Mouse (Mus musculus) forebrain, postnatal 0 days (tissue): ENCODE measurements around the gene Car11. TPM values are rescaled to one million over a fixed set of nuclear protein-coding genes. Genes with fewer than 3 reads are reported as not detected.

Experiments
- ATAC-seq: fragments of 200-750 bp; cut with Nextera tagmentation; 2 replicates; pipeline ENCODE4 v1.8.0; 2017; ENCODE audit warnings: mild to moderate bottlenecking, moderate library complexity
- DNase-seq: peaks from one replicate; pipeline ENCODE4 v3.0.0-alpha.2; 2015
- H3K27ac ChIP-seq: fragments of 300-500 bp; sonication (generic); 2 replicates; pipeline ENCODE4 v1.5.1; 2014; ENCODE audit warnings: low read depth, mild to moderate bottlenecking, antibody characterized with exemption, low read length, moderate library complexity, mixed read lengths
- H3K27me3 ChIP-seq: fragments of 300-500 bp; sonication (generic); 2 replicates; pipeline ENCODE4 v1.6.1; 2014; ENCODE audit warnings: mild to moderate bottlenecking, low read length, mixed read lengths; ENCODE audit not compliant: insufficient read depth
- H3K36me3 ChIP-seq: fragments of 300-500 bp; sonication (generic); 2 replicates; pipeline ENCODE4 v1.6.1; 2014; ENCODE audit warnings: mild to moderate bottlenecking, moderate library complexity; ENCODE audit not compliant: insufficient read depth
- H3K4me1 ChIP-seq: fragments of 300-500 bp; sonication (generic); 2 replicates; pipeline ENCODE4 v1.6.1; 2014; ENCODE audit warnings: antibody characterized with exemption; ENCODE audit not compliant: insufficient read depth
- H3K4me2 ChIP-seq: fragments of 300-500 bp; sonication (generic); 2 replicates; pipeline ENCODE4 v1.6.1; 2014; ENCODE audit warnings: low read depth, mild to moderate bottlenecking, moderate library complexity
- H3K4me3 ChIP-seq: fragments of 300-500 bp; sonication (generic); 2 replicates; pipeline ENCODE4 v1.5.1; 2014; ENCODE audit warnings: low read depth, low read length, mixed read lengths
- H3K9ac ChIP-seq: fragments of 300-500 bp; sonication (generic); 2 replicates; pipeline ENCODE4 v1.6.1; 2014; ENCODE audit warnings: mild to moderate bottlenecking
- H3K9me3 ChIP-seq: fragments of 300-500 bp; sonication (generic); 2 replicates; pipeline ENCODE4 v1.6.1; 2016; ENCODE audit warnings: low read length
- CTCF ChIP-seq: sonication (generic); IDR thresholded peaks from 2 replicates; pipeline ENCODE4 v1.5.1; 2016; ENCODE audit warnings: antibody characterized with exemption, control low read depth, low read depth
- WGBS: fragments of 180-500 bp; shearing (Covaris S2); extraction: QIAGEN DNeasy Blood & Tissue Kit; methylation state at CpG from one replicate; pipeline ENCODE4 v1.1.7; 2014; 5-methylcytosine and 5-hydroxymethylcytosine counted together
- polyA plus RNA-seq: library from polyadenylated mRNA; unstranded; fragments of >200 nt; fragmentation: Nextera tagmentation; extraction: Ambion mirVana; gene quantifications from 2 replicates; pipeline ENCODE4 v1.2.1, GENCODE M21; 2015
- total RNA-seq: library from RNA; depleted of rRNA; stranded (reverse); fragments of >200 nt; gene quantifications from 2 replicates; pipeline ENCODE4 v1.2.3, GENCODE M21; 2014

Gene Car11
- total and polyA plus RNA-seq, 2 experiments from 2014 or later = 102 to 104 TPM

DNA sequence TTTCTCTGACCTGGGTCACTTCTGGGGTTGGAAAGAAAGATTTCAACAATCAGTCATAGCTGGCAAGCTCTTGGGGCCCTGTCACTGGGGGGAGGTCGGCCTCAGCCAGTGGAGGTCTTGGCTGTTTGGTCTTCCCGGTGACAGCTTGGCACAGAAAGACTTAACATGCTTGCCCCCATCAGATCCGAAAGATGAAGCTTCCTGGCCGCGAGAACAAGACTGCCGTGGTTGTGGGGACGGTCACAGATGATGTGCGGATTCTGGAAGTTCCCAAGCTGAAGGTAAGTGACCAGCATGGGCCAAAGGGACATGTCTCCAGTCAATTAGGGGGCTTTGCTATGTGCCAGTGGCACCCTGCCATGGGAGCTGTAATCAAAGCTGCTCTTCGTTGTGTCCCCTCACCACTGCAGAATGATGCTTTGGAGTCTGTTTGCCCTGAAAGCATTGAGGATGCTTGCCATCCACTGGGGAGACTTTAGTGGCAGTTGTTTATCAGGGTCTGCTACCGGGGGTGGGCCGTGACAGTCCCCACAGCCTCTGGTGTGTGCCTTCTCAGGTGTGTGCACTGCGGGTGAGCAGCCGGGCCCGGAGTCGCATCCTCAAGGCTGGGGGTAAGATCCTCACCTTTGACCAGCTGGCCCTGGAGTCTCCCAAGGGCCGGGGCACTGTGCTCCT is 20.2 kb downstream of the Car11 start:
- no peak for TF ChIP-seq CTCF
- H3K4me2 ChIP-seq = 0 out of 2 replicates have a peak overlapping the region, but pooled peaks have one; percentile 65
- H3K9me3 ChIP-seq = no peaks in the 10 kb centered on the region
- H3K4me1 ChIP-seq = peaks cover 12% of the 10 kb centered on the region
- 86% methylated on average over 15 of the region's 16 CpGs for WGBS
- DNase-seq (no peak), ATAC-seq (no peak)
- no peak overlapping the region for H3K27ac ChIP-seq
- H3K4me3 ChIP-seq = no peak overlapping the region
- no peak overlapping the region for H3K9ac ChIP-seq
- H3K27me3 ChIP-seq = no peaks in the 10 kb centered on the region
- peaks cover 46% of the 10 kb centered on the region for H3K36me3 ChIP-seq

DNA sequence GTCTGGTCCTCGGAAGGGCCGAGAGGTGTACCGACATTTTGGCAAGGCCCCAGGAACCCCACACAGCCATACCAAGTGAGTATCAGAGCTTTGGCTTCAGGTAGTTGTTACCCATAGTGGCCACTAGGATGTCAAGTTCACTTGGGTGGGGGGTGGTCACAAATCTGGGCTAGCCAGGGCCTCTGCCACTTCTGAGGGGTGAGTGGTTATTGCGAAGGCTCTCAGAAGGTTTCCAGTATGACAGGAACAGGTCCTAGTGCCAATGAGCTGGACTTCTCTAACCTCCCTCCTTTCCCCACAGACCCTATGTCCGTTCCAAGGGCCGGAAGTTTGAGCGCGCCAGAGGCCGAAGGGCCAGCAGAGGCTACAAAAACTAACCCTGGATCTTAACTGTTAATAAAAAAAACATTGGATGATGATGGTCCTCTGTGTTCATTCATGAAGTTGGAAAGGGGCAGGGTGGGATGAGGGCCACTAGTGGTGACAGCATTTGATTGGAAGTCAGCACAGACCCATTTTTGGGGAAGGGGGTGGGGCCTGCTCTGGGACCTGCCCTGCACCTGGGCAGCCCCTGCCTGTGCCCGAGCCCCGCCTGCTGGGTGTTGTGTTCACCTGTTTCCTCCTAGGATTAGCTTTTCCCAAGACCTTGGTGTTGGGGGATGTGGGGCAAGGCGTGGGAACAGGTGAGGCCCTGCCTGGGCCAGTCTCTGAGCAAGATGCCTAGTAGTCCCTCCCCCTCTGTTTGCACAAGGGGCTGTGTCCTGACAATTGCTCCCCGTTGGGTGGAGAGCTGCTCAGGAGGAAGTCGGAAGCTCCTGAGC is 21.0 kb downstream of the Car11 start, which contains the start of gene Fam83e:
TSS of gene Fam83e (plus strand) at position 800 of the 821 bp plus-strand sequence.
- no peaks in the 10 kb centered on the region for H3K9me3 ChIP-seq
- H3K27ac ChIP-seq = no peak within 1 kb of the TSS
- no peak within 1 kb of the TSS for H3K4me3 ChIP-seq
- H3K36me3 ChIP-seq = peaks cover 51% of the 10 kb centered on the region
- H3K4me1 ChIP-seq = peaks cover 11% of the 10 kb centered on the region
- DNase-seq (no peak), ATAC-seq (no peak)
- 78% methylated on average over 14 of the region's 14 CpGs for WGBS
- no peaks in the 10 kb centered on the region for H3K27me3 ChIP-seq
- no peak within 1 kb of the TSS for H3K9ac ChIP-seq
- H3K4me2 ChIP-seq = no peak within 1 kb of the TSS
- peak; percentile 36 for TF ChIP-seq CTCF

DNA sequence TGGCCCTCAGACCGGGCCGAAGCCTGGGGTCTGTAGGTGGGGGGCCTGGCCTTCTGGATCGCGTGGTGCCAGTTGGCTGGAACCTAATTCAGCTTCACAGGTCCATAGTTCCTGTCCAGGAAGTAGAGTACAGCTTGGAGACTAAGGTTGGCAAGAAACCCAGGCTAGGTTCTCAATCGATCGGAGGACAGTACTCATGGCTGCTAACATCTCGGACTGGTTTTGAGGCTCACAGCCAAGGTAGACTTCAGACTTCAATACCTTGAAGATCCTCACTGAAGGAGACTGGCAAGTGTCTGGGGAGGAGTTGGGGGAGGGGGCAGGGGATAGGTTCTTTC is 21.6 kb downstream of the Car11 start:
- 85% methylated on average over 7 of the region's 7 CpGs for WGBS
- H3K4me1 ChIP-seq = peaks cover 5% of the 10 kb centered on the region
- H3K27ac ChIP-seq = no peak overlapping the region
- H3K4me2 ChIP-seq = no peak overlapping the region
- H3K4me3 ChIP-seq = no peak overlapping the region
- no peaks in the 10 kb centered on the region for H3K9me3 ChIP-seq
- no peak overlapping the region for H3K9ac ChIP-seq
- DNase-seq (no peak), ATAC-seq (no peak)
- no peaks in the 10 kb centered on the region for H3K27me3 ChIP-seq
- TF ChIP-seq CTCF = no peak
- H3K36me3 ChIP-seq = peaks cover 56% of the 10 kb centered on the region

DNA sequence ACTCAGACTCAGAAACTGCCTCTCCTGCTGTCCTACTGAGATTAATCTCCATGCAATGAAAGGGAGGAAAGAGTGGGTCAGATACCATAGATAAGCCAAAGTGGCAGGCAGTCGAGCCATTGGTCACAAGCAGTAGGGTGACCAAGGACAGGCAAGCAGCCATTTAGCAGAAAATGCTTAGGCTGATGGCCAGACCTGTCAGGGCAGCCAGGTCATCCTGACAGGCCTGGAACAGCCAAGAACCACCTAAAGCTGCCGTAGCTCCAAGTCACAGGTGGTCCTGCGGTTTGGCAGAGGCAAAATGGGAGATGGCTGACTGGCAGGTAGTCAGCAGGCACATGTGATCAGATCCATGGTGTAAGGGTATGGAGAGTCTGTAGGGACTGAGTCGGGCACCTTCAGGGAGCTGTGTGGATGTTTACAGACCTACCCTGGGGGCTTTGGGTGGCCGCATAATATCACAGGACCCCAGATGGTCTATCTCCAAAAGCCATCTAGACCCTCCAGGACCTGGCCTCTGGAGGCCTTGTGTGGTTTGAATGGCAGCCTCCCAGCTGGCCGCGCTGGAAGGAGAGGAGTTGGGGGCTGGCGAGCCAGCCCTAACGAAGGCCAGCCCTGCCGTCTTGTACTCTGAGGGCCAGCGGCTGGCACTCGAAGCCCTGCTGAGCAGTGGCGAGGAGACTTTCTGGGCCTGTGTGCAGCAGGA is 22.2 kb downstream of the Car11 start:
- no peak overlapping the region for H3K27ac ChIP-seq
- TF ChIP-seq CTCF = no peak
- no peak overlapping the region for H3K4me2 ChIP-seq
- peaks cover 58% of the 10 kb centered on the region for H3K36me3 ChIP-seq
- no peak overlapping the region for H3K9ac ChIP-seq
- peaks cover 5% of the 10 kb centered on the region; the same call in 1 of the 2 replicates for H3K4me1 ChIP-seq
- DNase-seq (no peak), ATAC-seq (no peak)
- H3K4me3 ChIP-seq = no peak overlapping the region
- H3K9me3 ChIP-seq = no peaks in the 10 kb centered on the region
- WGBS = 60% methylated on average over 13 of the region's 13 CpGs
- H3K27me3 ChIP-seq = no peaks in the 10 kb centered on the region

DNA sequence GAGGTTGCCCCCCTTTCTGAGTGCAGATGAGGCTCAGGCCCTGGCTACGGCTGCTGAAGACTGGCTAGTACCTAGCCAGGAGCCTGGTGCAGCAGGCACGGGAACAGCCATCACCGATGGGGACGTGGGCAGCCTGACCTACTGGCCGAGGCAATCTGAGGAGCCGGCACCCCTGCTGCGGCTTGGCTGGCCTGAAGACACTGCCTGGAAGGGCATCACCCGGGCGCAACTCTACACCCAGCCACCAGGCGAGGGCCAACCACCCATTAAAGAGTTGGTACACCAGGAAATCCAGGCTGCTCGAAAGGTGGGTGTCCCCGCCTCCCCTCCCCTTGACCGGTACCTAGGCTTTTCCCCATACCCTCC is 22.7 kb downstream of the Car11 start:
- WGBS = 83% methylated on average over 13 of the region's 13 CpGs
- H3K4me1 ChIP-seq = peaks cover 5% of the 10 kb centered on the region; the same call in 1 of the 2 replicates
- no peaks in the 10 kb centered on the region for H3K27me3 ChIP-seq
- ATAC-seq = no peak
- peaks cover 61% of the 10 kb centered on the region for H3K36me3 ChIP-seq
- no peaks in the 10 kb centered on the region for H3K9me3 ChIP-seq
- H3K9ac ChIP-seq = no peak overlapping the region
- no peak for DNase-seq
- no peak overlapping the region for H3K27ac ChIP-seq
- TF ChIP-seq CTCF = no peak
- no peak overlapping the region for H3K4me3 ChIP-seq
- H3K4me2 ChIP-seq = no peak overlapping the region

DNA sequence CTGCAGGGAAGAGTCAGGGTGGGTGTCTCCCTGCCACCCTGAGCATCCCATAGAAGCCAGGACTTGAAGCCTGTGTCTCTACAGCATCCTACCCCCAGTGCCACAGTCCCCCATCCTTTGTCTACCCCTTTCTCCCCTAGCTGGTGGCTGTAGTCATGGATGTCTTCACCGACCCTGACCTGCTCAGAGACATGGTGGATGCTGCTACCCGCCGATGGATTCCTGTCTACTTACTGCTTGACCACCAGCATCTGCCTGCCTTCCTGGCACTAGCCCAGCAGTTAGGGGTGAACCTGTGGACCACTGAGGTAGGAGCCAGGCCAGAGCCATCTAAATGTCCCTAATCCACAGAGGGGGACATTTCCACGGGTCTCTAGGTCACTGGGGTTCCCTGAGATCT is 23.7 kb downstream of the Car11 start:
- no peak for ATAC-seq
- TF ChIP-seq CTCF = no peak
- Histone ChIP-seq H3K36me3 (peaks cover 61% of the 10 kb centered on the region), H3K27ac (no peak overlapping the region), H3K4me1 (peaks cover 5% of the 10 kb centered on the region; the same call in 1 of the 2 replicates), H3K9ac (no peak overlapping the region), H3K27me3 (no peaks in the 10 kb centered on the region), H3K4me2 (no peak overlapping the region), H3K4me3 (no peak overlapping the region), H3K9me3 (no peaks in the 10 kb centered on the region)
- DNase-seq = no peak
- 91% methylated on average over 4 of the region's 4 CpGs for WGBS
